Mouse (Mus musculus) brain, embryonic 14.5 days (tissue): ENCODE measurements around the gene Gm3448. TPM values are rescaled to one million over a fixed set of nuclear protein-coding genes. Genes with fewer than 3 reads are reported as not detected.

Experiments
- DNase-seq: peaks from one replicate; pipeline ENCODE4 v3.0.0-alpha.2; 2011; ENCODE audit warnings: low read depth
- CTCF ChIP-seq: fragments of 200-500 bp; IDR thresholded peaks from 2 replicates; pipeline ENCODE4 v1.5.1; 2012; ENCODE audit warnings: inconsistent platforms, mild to moderate bottlenecking, moderate library complexity, borderline replicate concordance; ENCODE audit not compliant: insufficient read depth, insufficient read length; ENCODE audit errors: extremely low read depth
- POLR2A ChIP-seq: fragments of 200-500 bp; IDR thresholded peaks from 2 replicates; pipeline ENCODE4 v1.6.1; 2012; ENCODE audit warnings: mild to moderate bottlenecking, inconsistent platforms, borderline replicate concordance; ENCODE audit not compliant: poor library complexity, insufficient read depth, insufficient read length, severe bottlenecking; ENCODE audit errors: extremely low read depth
- polyA plus RNA-seq: library from polyadenylated mRNA; depleted of rRNA; stranded (reverse); fragments of >200 nt; gene quantifications from 2 replicates; pipeline ENCODE4 v1.2.3, GENCODE M21; 2012; rRNA removed

Gm3448 gene
- polyA plus RNA-seq, 1 experiment, result 3.4 TPM

DNA sequence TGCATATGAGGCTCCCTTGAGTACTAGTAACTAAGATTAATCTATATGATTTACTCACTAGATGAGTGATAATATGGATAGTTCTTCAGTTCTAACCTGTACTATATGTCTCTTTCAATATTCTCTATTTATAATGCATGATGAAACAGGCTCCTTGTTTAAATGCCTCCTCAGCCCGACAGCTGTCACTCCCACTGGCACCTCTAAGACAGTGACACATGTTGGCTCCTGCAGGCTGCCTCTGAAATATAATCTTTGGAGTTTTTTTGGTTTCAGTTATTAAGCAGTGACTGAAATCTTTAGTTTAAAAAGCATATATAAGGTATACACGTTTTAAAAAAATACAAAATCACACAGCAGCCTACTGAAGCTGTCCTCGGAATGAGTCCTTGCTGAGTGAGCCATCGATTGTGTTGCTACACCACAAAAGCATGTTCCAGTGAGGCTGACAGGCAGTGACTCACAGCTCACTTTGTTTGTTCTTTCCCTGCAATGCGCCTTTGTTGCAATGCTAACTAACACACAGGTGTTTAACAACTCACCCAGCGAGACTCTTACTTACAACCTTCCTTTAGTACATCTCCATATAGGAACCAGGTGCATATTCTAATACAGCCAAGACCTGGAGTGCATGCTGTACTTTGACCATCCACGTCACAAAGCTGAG, 92.0 kb downstream of the Gm3448 start:
- no peak for DNase-seq
- TF ChIP-seq CTCF (no peak), POLR2A (no peak)

Other genes with a start within 250 kb of the Gm3448 start
- gene Wdr27, start 98.4 kb downstream of the Gm3448 start, polyA plus RNA-seq, result 4.7 and 5.1 TPM in 2 replicates
- 18.7 and 22.3 TPM in 2 replicates for gene 1600012H06Rik, start 98.4 kb downstream of the Gm3448 start, polyA plus RNA-seq
- 65.6 and 67.1 TPM in 2 replicates for gene Phf10, start 80.3 kb downstream of the Gm3448 start, polyA plus RNA-seq
- 16.5 and 23.3 TPM in 2 replicates for gene 9030025P20Rik, start 63.1 kb downstream of the Gm3448 start, polyA plus RNA-seq
- 0.33 TPM in 1 of 2 replicates, not detected in the other for gene Gm3417, start 62.7 kb downstream of the Gm3448 start, polyA plus RNA-seq
- 6.2 and 9.0 TPM in 2 replicates for gene Gm3435, start 31.4 kb downstream of the Gm3448 start, polyA plus RNA-seq
- gene Ermard, start 329 bp downstream of the Gm3448 start, polyA plus RNA-seq, result 87.7 and 107 TPM in 2 replicates
- gene Tcte3, start within 50 bp of the Gm3448 start, polyA plus RNA-seq, result 0.31 TPM in 1 of 2 replicates, not detected in the other